In genomic region chr7:121391984-121392739, GRCm38 (mm10) we compare ENCODE assay signal across 8 mouse cellular contexts. TPM values are rescaled to one million over a fixed set of nuclear protein-coding genes. Genes with fewer than 3 reads are reported as not detected.
DNase-seq lines count a peak whose midpoint lies in the region; ATAC-seq lines count a peak whose summit lies in the region.

No protein-coding gene starts in this region.

- H3K9ac ChIP-seq in kidney, embryonic 15.5 days = no peak overlapping the region
- no peak overlapping the region for H3K9ac ChIP-seq in limb, embryonic 11.5 days (ENCODE audit: low read length)

- no peak overlapping the region for H3K27ac ChIP-seq in kidney, embryonic 15.5 days
- H3K27ac ChIP-seq in limb, embryonic 11.5 days (replicated peaks; ENCODE audit: low read depth, low read length) = no peak overlapping the region

- no peaks in the 10 kb centered on the region for H3K9me3 ChIP-seq in kidney, embryonic 15.5 days (replicated peaks)
- no peaks in the 10 kb centered on the region for H3K9me3 ChIP-seq in limb, embryonic 11.5 days (ENCODE audit: control insufficient read depth, low read length)

- peak overlapping the region; percentile 32 for H3K4me3 ChIP-seq in kidney, embryonic 15.5 days (replicated peaks)
- H3K4me3 ChIP-seq in limb, embryonic 11.5 days (ENCODE audit: low read depth, low read length) = peak overlapping the region; percentile 14; the same call in 1 of the 2 replicates

- H3K36me3 ChIP-seq in kidney, embryonic 15.5 days = no peaks in the 10 kb centered on the region
- H3K36me3 ChIP-seq in limb, embryonic 11.5 days (ENCODE audit: control insufficient read depth, insufficient read depth, low read length) = no peaks in the 10 kb centered on the region

- H3K4me2 ChIP-seq in kidney, embryonic 15.5 days = peak overlapping the region; percentile 57
- H3K4me2 ChIP-seq in limb, embryonic 11.5 days (ENCODE audit: low read depth, severe bottlenecking) = peak overlapping the region; percentile 40

- peaks cover 64% of the 10 kb centered on the region for H3K27me3 ChIP-seq in kidney, embryonic 15.5 days
- peaks cover 37% of the 10 kb centered on the region for H3K27me3 ChIP-seq in limb, embryonic 11.5 days (ENCODE audit: control insufficient read depth, insufficient read depth, low read length)

- H3K4me1 ChIP-seq in kidney, embryonic 15.5 days = peaks cover 17% of the 10 kb centered on the region
- peaks cover 4% of the 10 kb centered on the region; the same call in 1 of the 2 replicates for H3K4me1 ChIP-seq in limb, embryonic 11.5 days (ENCODE audit: control insufficient read depth, insufficient read depth, low read length)

- no peak for DNase-seq in kidney, postnatal 36 days
- peak; percentile 69 for DNase-seq in brain, adult 2 months (ENCODE audit: low read depth, low spot score)
- peak; percentile 49 to 52 for DNase-seq in frontal cortex, postnatal 25 days (ENCODE audit: low spot score in 2 of 2)
- peak; percentile 29 for DNase-seq in limb, embryonic 11.5 days (ENCODE audit: low spot score)
- peak; percentile 69 for DNase-seq in right cerebral cortex, adult 18-20 months
- DNase-seq in natural killer cell, adult 2 months (ENCODE audit: low spot score in 2 of 2) = no peak
- DNase-seq in kidney, adult 9 months = no peak

- ATAC-seq in kidney, embryonic 15.5 days (replicated peaks; ENCODE audit: low FRiP score) = peak; percentile 33
- ATAC-seq in limb, embryonic 11.5 days (ENCODE audit: insufficient number of reproducible peaks, low FRiP score, low TSS enrichment, low read depth) = 0 out of 2 replicates have a peak, but pooled peaks have one; percentile 46

- 1% methylated on average over 72 of the region's 72 CpGs for WGBS in kidney, embryonic 15.5 days
- 3% methylated on average over 60 of the region's 72 CpGs for WGBS in limb, embryonic 11.5 days

RNA-seq across cellular contexts. Expression of gene Hs3st2, which starts 0.5 kb away (rescaled TPM):
- polyA plus RNA-seq in kidney, embryonic 15.5 days (2015; fragmentation: Nextera tagmentation; extraction: Ambion mirVana) = 0.59 and 1.2 TPM in 2 replicates
- polyA plus RNA-seq in limb, embryonic 11.5 days (2014; fragmentation: Nextera tagmentation; extraction: Ambion mirVana) = 0.07 and 0.27 TPM in 2 replicates

Comparison
In these comparisons a context has a peak if more than half of its experiments do, and no peak if none do; other contexts are left out.
1. DNase-seq: peak in brain, adult 2 months (single experiment), frontal cortex, postnatal 25 days (2 of 2), limb, embryonic 11.5 days (single experiment) and right cerebral cortex, adult 18-20 months (single experiment); none in kidney, postnatal 36 days (0 of 2), natural killer cell, adult 2 months (0 of 2) and kidney, adult 9 months (single experiment).